Mouse (Mus musculus) CH12.LX (cell line): Measurements from ENCODE around the gene Olfr544. TPM values are rescaled to one million over a fixed set of nuclear protein-coding genes. Genes with fewer than 3 reads are reported as not detected.
"Not testable (repeated sequence)": the region's sequence is repeated elsewhere in the genome, so short reads cannot be mapped to it uniquely, and the experiment has no call there.

Experiments used
- DNase-seq: peaks from one replicate; pipeline ENCODE4 v3.0.0-alpha.2; 2013; ENCODE audit errors: extremely low read depth
- H3K27ac ChIP-seq: 2 replicates; pipeline ENCODE4 v1.5.1; 2012; ENCODE audit warnings: low read depth, mild to moderate bottlenecking, control low read depth, moderate library complexity; ENCODE audit not compliant: insufficient read depth
- H3K27me3 ChIP-seq: replicated peaks from 2 replicates; pipeline ENCODE3; 2012; ENCODE audit warnings: inconsistent platforms
- H3K36me3 ChIP-seq, 2 experiments: replicated peaks in 1 of 2; 2 replicates each; pipeline versions ENCODE3 to v1.6.1; 2012; ENCODE audit warnings: inconsistent platforms in 1 of 2, low read length in 1 of 2, mild to moderate bottlenecking in 1 of 2, mixed read lengths in 1 of 2, moderate library complexity in 1 of 2; ENCODE audit not compliant: control insufficient read depth in 1 of 2, insufficient read depth in 1 of 2
- H3K4me1 ChIP-seq, 2 experiments: 2 replicates each; pipeline ENCODE4 v1.6.1; 2012; ENCODE audit warnings: inconsistent platforms in 1 of 2, moderate library complexity in 1 of 2; ENCODE audit not compliant: insufficient read depth in 2 of 2, control insufficient read depth in 1 of 2
- H3K4me2 ChIP-seq: 2 replicates; pipeline ENCODE4 v1.6.1; 2012; ENCODE audit warnings: low read depth, mild to moderate bottlenecking, control low read depth; ENCODE audit not compliant: poor library complexity, insufficient read depth, severe bottlenecking
- H3K4me3 ChIP-seq, 3 experiments: fragments of 150-350 bp in 1 of 3; sonication (generic) in 1 of 3; replicated peaks in 1 of 3; 2 replicates each; pipeline versions ENCODE3 to v1.5.1; 2011 to 2012; ENCODE audit warnings: low read depth in 2 of 3, low read length in 2 of 3, mild to moderate bottlenecking in 2 of 3, moderate library complexity in 2 of 3, control low read depth in 1 of 3, improper control_type of control experiment in 1 of 3, inconsistent platforms in 1 of 3, mixed read lengths in 1 of 3; ENCODE audit not compliant: poor library complexity in 1 of 3
- H3K79me2 ChIP-seq: replicated peaks from 2 replicates; pipeline ENCODE4 v1.6.1; 2012; ENCODE audit warnings: mild to moderate bottlenecking, moderate library complexity; ENCODE audit not compliant: control insufficient read depth, poor library complexity, insufficient read depth, severe bottlenecking; ENCODE audit errors: extremely low read depth
- H3K9ac ChIP-seq: 2 replicates; pipeline ENCODE4 v1.6.1; 2012; ENCODE audit warnings: low read depth, mild to moderate bottlenecking, control low read depth, moderate library complexity; ENCODE audit not compliant: insufficient read depth
- H3K9me3 ChIP-seq: replicated peaks from 2 replicates; pipeline ENCODE3; 2012; ENCODE audit warnings: low read length, inconsistent platforms, mixed read lengths
- BHLHE40 ChIP-seq: IDR thresholded peaks from 2 replicates; pipeline ENCODE4 v1.6.1; 2011; ENCODE audit warnings: mild to moderate bottlenecking, low read depth, low read length, improper control_type of control experiment
- CHD1 ChIP-seq: IDR thresholded peaks from 2 replicates; pipeline ENCODE4 v1.6.1; 2012; ENCODE audit warnings: low read depth, low read length, improper control_type of control experiment, inconsistent platforms
- CTCF ChIP-seq, 2 experiments: IDR thresholded peaks in 1 of 2; conservative IDR thresholded peaks in 1 of 2; 2 replicates each; pipeline ENCODE4 v1.5.1; 2011 to 2012; ENCODE audit warnings: low read depth in 2 of 2, low read length in 2 of 2, improper control_type of control experiment in 1 of 2, inconsistent platforms in 1 of 2, mild to moderate bottlenecking in 1 of 2, moderate library complexity in 1 of 2
- E2F4 ChIP-seq: IDR thresholded peaks from 2 replicates; pipeline ENCODE4 v1.6.1; 2011; ENCODE audit warnings: low read depth, low read length, improper control_type of control experiment; ENCODE audit not compliant: insufficient replicate concordance
- ELF1 ChIP-seq: IDR thresholded peaks from 2 replicates; pipeline ENCODE4 v1.6.1; 2014; ENCODE audit warnings: low read depth, mild to moderate bottlenecking, inconsistent platforms, low read length, improper control_type of control experiment
- EP300 ChIP-seq: IDR thresholded peaks from 2 replicates; pipeline ENCODE4 v1.6.1; 2011; ENCODE audit warnings: low read length, improper control_type of control experiment
- HCFC1 ChIP-seq: IDR thresholded peaks from 2 replicates; pipeline ENCODE4 v1.6.1; 2012; ENCODE audit warnings: low read depth, mild to moderate bottlenecking, inconsistent platforms, low read length, improper control_type of control experiment
- IRF4 ChIP-seq: IDR thresholded peaks from 2 replicates; pipeline ENCODE4 v1.6.1; 2014; ENCODE audit warnings: low read depth, mild to moderate bottlenecking, inconsistent platforms, low read length, improper control_type of control experiment
- MAZ ChIP-seq: IDR thresholded peaks from 2 replicates; pipeline ENCODE4 v1.6.1; 2012; ENCODE audit warnings: low read depth, mild to moderate bottlenecking, inconsistent platforms, low read length, improper control_type of control experiment, moderate library complexity
- MEF2A ChIP-seq: IDR thresholded peaks from 2 replicates; pipeline ENCODE4 v1.6.1; 2014; ENCODE audit warnings: low read depth, mild to moderate bottlenecking, inconsistent platforms, low read length, improper control_type of control experiment, borderline replicate concordance
- NELFE ChIP-seq: IDR thresholded peaks from 2 replicates; pipeline ENCODE4 v1.6.1; 2011; ENCODE audit warnings: low read depth, low read length, improper control_type of control experiment
- NRF1 ChIP-seq: IDR thresholded peaks from 2 replicates; pipeline ENCODE4 v1.6.1; 2014; ENCODE audit warnings: low read depth, mild to moderate bottlenecking, inconsistent platforms, low read length, improper control_type of control experiment, moderate library complexity
- PAX5 ChIP-seq: IDR thresholded peaks from 2 replicates; pipeline ENCODE4 v1.6.1; 2012; ENCODE audit warnings: low read length, inconsistent platforms, mixed read lengths
- POLR2AphosphoS2 ChIP-seq: IDR thresholded peaks from 2 replicates; pipeline ENCODE4 v1.6.1; 2011; ENCODE audit warnings: low read depth, low read length, improper control_type of control experiment
- RAD21 ChIP-seq: IDR thresholded peaks from 2 replicates; pipeline ENCODE4 v1.6.1; 2011; ENCODE audit warnings: low read depth, mild to moderate bottlenecking, low read length, improper control_type of control experiment, moderate library complexity
- RCOR1 ChIP-seq: conservative IDR thresholded peaks from 2 replicates; pipeline ENCODE4 v1.6.1; 2012; ENCODE audit warnings: low read depth, mild to moderate bottlenecking, inconsistent platforms, low read length, improper control_type of control experiment
- SIN3A ChIP-seq: IDR thresholded peaks from 2 replicates; pipeline ENCODE4 v1.6.1; 2012; ENCODE audit warnings: low read length, improper control_type of control experiment, inconsistent platforms
- UBTF ChIP-seq: IDR thresholded peaks from 2 replicates; pipeline ENCODE4 v1.6.1; 2012; ENCODE audit warnings: low read depth, mild to moderate bottlenecking, inconsistent platforms, low read length, improper control_type of control experiment, moderate library complexity
- USF2 ChIP-seq: conservative IDR thresholded peaks from 2 replicates; pipeline ENCODE4 v1.6.1; 2011; ENCODE audit warnings: low read depth, low read length, improper control_type of control experiment
- ZMIZ1 ChIP-seq: IDR thresholded peaks from 2 replicates; pipeline ENCODE4 v1.6.1; 2012; ENCODE audit warnings: low read depth, mild to moderate bottlenecking, inconsistent platforms, low read length, improper control_type of control experiment
- ZNF384 ChIP-seq: IDR thresholded peaks from 2 replicates; pipeline ENCODE4 v1.6.1; 2012; ENCODE audit warnings: low read depth, low read length, improper control_type of control experiment, inconsistent platforms
- dilution Hi-C: fragments of 300-500 bp; cut with MboI; formaldehyde crosslinking; loops from 2 replicates; pipeline ENCODE4 v1.14.3; 2020; ENCODE audit warnings: low sequenced_read_pairs; ENCODE audit not compliant: extremely low pct_unique_long_range_greater_than_20kb, extremely low pct_ligation_motif_present
- in situ Hi-C: fragments of 300-500 bp; cut with MboI; formaldehyde crosslinking; loops from 3 replicates; pipeline ENCODE4 v1.14.3; 2019; ENCODE audit warnings: low sequenced_read_pairs, low pct_ligation_motif_present, low pct_unique_long_range_greater_than_20kb, mixed read lengths
- polyA plus RNA-seq: library from polyadenylated mRNA; unstranded; fragments of >175 nt; gene quantifications from 2 replicates; pipeline ENCODE4 v1.2.1, GENCODE M21; 2012; ENCODE audit warnings: low read depth; ENCODE audit not compliant: insufficient read length
- total RNA-seq, 2 experiments: library from RNA; depleted of rRNA; stranded (reverse); fragments of 300-350 nt in 1 of 2; fragments of >200 nt in 1 of 2; gene quantifications; 2 replicates each; pipeline ENCODE4 v1.2.3; 2012 to 2014

Gene Olfr544
- total and polyA plus RNA-seq, 3 experiments: 0.23 TPM; not detected in 2

GRCm38 (mm10) chr7:102486105-102486504 lies 2.0 kb downstream of the Olfr544 start:
- Histone ChIP-seq H3K4me2 (no peak overlapping the region), H3K36me3 (peaks cover 0 to 8% of the 10 kb centered on the region in 2 experiments), H3K79me2 (no peaks in the 10 kb centered on the region), H3K27ac (no peak overlapping the region), H3K9me3 (no peaks in the 10 kb centered on the region), H3K9ac (no peak overlapping the region), H3K27me3 (no peaks in the 10 kb centered on the region), H3K4me1 (no peaks in the 10 kb centered on the region), H3K4me3 (no peak overlapping the region)
- dilution Hi-C loops (no loop called here), in situ Hi-C loops (no loop called here)
- no peak for DNase-seq
- TF ChIP-seq ELF1: no peak
- TF ChIP-seq UBTF: no peak
- no peak for TF ChIP-seq RCOR1
- TF ChIP-seq RAD21: no peak
- TF ChIP-seq SIN3A: no peak
- TF ChIP-seq NRF1: no peak
- no peak for TF ChIP-seq E2F4
- TF ChIP-seq MEF2A: no peak
- TF ChIP-seq HCFC1: no peak
- TF ChIP-seq MAZ: no peak

- peaks cover 0 to 11% of the 10 kb centered on the region in 2 experiments for H3K36me3 ChIP-seq
- H3K79me2 ChIP-seq, DNase-seq, H3K4me2 ChIP-seq, in situ Hi-C loops, H3K9me3 ChIP-seq, dilution Hi-C loops, H3K9ac ChIP-seq, H3K4me3 ChIP-seq, H3K27me3 ChIP-seq, H3K27ac ChIP-seq, H3K4me1 ChIP-seq: not testable (repeated sequence)
These were observed 3.3 kb downstream of the Olfr544 start for GRCm38 (mm10) chr7:102484766-102485165.

- H3K9me3 ChIP-seq: no peaks in the 10 kb centered on the region
- peaks cover 0 to 13% of the 10 kb centered on the region in 2 experiments for H3K36me3 ChIP-seq
- no peak overlapping the region for H3K4me2 ChIP-seq
- in situ Hi-C loops (no loop called here), dilution Hi-C loops (no loop called here)
- DNase-seq: no peak
- TF ChIP-seq NELFE (no peak), PAX5 (no peak), CTCF (conservative IDR thresholded peaks at IDR 0.05 in 1 of 2, IDR thresholded peaks at IDR 0.05 in 1 of 2; ENCODE audit: low read depth in 2 of 2, low read length in 2 of 2) (no peak), CHD1 (no peak), POLR2AphosphoS2 (no peak), IRF4 (no peak), MAZ (no peak), ZMIZ1 (no peak), UBTF (no peak), SIN3A (no peak), EP300 (no peak), E2F4 (no peak), USF2 (no peak), ZNF384 (no peak), BHLHE40 (no peak)
- no peak overlapping the region for H3K9ac ChIP-seq
- 0 out of 4 replicates have a peak, but pooled peaks cover 0 to 3% of the 10 kb centered on the region in 2 experiments for H3K4me1 ChIP-seq
- H3K4me3 ChIP-seq: no peak overlapping the region
- H3K79me2 ChIP-seq: no peaks in the 10 kb centered on the region
- H3K27me3 ChIP-seq: no peaks in the 10 kb centered on the region
- H3K27ac ChIP-seq: no peak overlapping the region
These were observed 4.4 kb downstream of the Olfr544 start for GRCm38 (mm10) chr7:102483665-102484064.
